Mouse (Mus musculus): Measurements from ENCODE around the gene Myrip. TPM values are rescaled to one million over a fixed set of nuclear protein-coding genes. Genes with fewer than 3 reads are reported as not detected.

Myrip gene
- total and polyA plus RNA-seq, 3 experiments: 1.5 to 6.2 (median 5.4) TPM

GRCm38 (mm10) chr9:120282461-120283047 lies 18.8 kb upstream of the Myrip start:
- no peak for DNase-seq
- H3K79me2 ChIP-seq (replicated peaks; ENCODE audit: control insufficient read depth, insufficient read depth, low read length): no peaks in the 10 kb centered on the region
- no peaks in the 10 kb centered on the region for H3K4me1 ChIP-seq (ENCODE audit: control insufficient read depth, insufficient read depth, low read length)
- no peaks in the 10 kb centered on the region for H3K27me3 ChIP-seq (ENCODE audit: control insufficient read depth, insufficient read depth, low read length)
- no peak overlapping the region for H3K27ac ChIP-seq
- intact Hi-C loops (cut with DNase I): no loop called here
- H3K4me3 ChIP-seq: no peak overlapping the region
- H3K9ac ChIP-seq (ENCODE audit: low read depth, low read length): no peak overlapping the region
- TF ChIP-seq CTCF (IDR thresholded peaks at IDR 0.05) (no peak), EP300 (IDR thresholded peaks at IDR 0.05; ENCODE audit: insufficient read depth, low read depth, low read length) (no peak), POLR2A (IDR thresholded peaks at IDR 0.05; ENCODE audit: insufficient read depth, low read depth, low read length) (no peak)
- no peaks in the 10 kb centered on the region for H3K36me3 ChIP-seq (ENCODE audit: control insufficient read depth, insufficient read depth, low read length)
- WGBS: 52% methylated on average over 9 of the region's 9 CpGs

- no peak for TF ChIP-seq CTCF (IDR thresholded peaks at IDR 0.05)
- TF ChIP-seq EP300 (IDR thresholded peaks at IDR 0.05; ENCODE audit: insufficient read depth, low read depth, low read length): no peak
- TF ChIP-seq POLR2A (IDR thresholded peaks at IDR 0.05; ENCODE audit: insufficient read depth, low read depth, low read length): no peak
- no peaks in the 10 kb centered on the region for H3K36me3 ChIP-seq (ENCODE audit: control insufficient read depth, insufficient read depth, low read length)
- H3K27ac ChIP-seq: no peak overlapping the region
- no peak for DNase-seq
- no peaks in the 10 kb centered on the region for H3K79me2 ChIP-seq (replicated peaks; ENCODE audit: control insufficient read depth, insufficient read depth, low read length)
- H3K9ac ChIP-seq (ENCODE audit: low read depth, low read length): no peak overlapping the region
- no peaks in the 10 kb centered on the region for H3K27me3 ChIP-seq (ENCODE audit: control insufficient read depth, insufficient read depth, low read length)
- no peaks in the 10 kb centered on the region for H3K4me1 ChIP-seq (ENCODE audit: control insufficient read depth, insufficient read depth, low read length)
- 88% methylated on average over 12 of the region's 12 CpGs for WGBS
- no peak overlapping the region for H3K4me3 ChIP-seq
- intact Hi-C loops (cut with DNase I): no loop called here
Measured at GRCm38 (mm10) chr9:120283556-120283955, 17.8 kb upstream of the Myrip start.

- H3K36me3 ChIP-seq (ENCODE audit: control insufficient read depth, insufficient read depth, low read length): no peaks in the 10 kb centered on the region
- H3K4me1 ChIP-seq (ENCODE audit: control insufficient read depth, insufficient read depth, low read length): no peaks in the 10 kb centered on the region
- H3K9ac ChIP-seq (ENCODE audit: low read depth, low read length): no peak overlapping the region
- no peak overlapping the region for H3K27ac ChIP-seq
- 31% methylated on average over 3 of the region's 3 CpGs for WGBS
- H3K4me3 ChIP-seq: no peak overlapping the region
- DNase-seq: no peak
- no peaks in the 10 kb centered on the region for H3K27me3 ChIP-seq (ENCODE audit: control insufficient read depth, insufficient read depth, low read length)
- no peaks in the 10 kb centered on the region for H3K79me2 ChIP-seq (replicated peaks; ENCODE audit: control insufficient read depth, insufficient read depth, low read length)
- intact Hi-C loops (cut with DNase I): no loop called here
- no peak for TF ChIP-seq EP300 (IDR thresholded peaks at IDR 0.05; ENCODE audit: insufficient read depth, low read depth, low read length)
- no peak for TF ChIP-seq POLR2A (IDR thresholded peaks at IDR 0.05; ENCODE audit: insufficient read depth, low read depth, low read length)
- no peak for TF ChIP-seq CTCF (IDR thresholded peaks at IDR 0.05)
Measured at GRCm38 (mm10) chr9:120288011-120288410, 13.3 kb upstream of the Myrip start.

GRCm38 (mm10) chr9:120290375-120290774 lies 10.9 kb upstream of the Myrip start:
- no peaks in the 10 kb centered on the region for H3K36me3 ChIP-seq (ENCODE audit: control insufficient read depth, insufficient read depth, low read length)
- H3K79me2 ChIP-seq (replicated peaks; ENCODE audit: control insufficient read depth, insufficient read depth, low read length): no peaks in the 10 kb centered on the region
- TF ChIP-seq EP300 (IDR thresholded peaks at IDR 0.05; ENCODE audit: insufficient read depth, low read depth, low read length) (no peak), POLR2A (IDR thresholded peaks at IDR 0.05; ENCODE audit: insufficient read depth, low read depth, low read length) (no peak), CTCF (IDR thresholded peaks at IDR 0.05) (no peak)
- no peak overlapping the region for H3K4me3 ChIP-seq
- H3K27ac ChIP-seq: no peak overlapping the region
- no peak overlapping the region for H3K9ac ChIP-seq (ENCODE audit: low read depth, low read length)
- H3K27me3 ChIP-seq (ENCODE audit: control insufficient read depth, insufficient read depth, low read length): no peaks in the 10 kb centered on the region
- no peaks in the 10 kb centered on the region for H3K4me1 ChIP-seq (ENCODE audit: control insufficient read depth, insufficient read depth, low read length)
- intact Hi-C loops (cut with DNase I): no loop called here
- 92% methylated on average over 2 of the region's 2 CpGs for WGBS
- DNase-seq: no peak

- TF ChIP-seq POLR2A (IDR thresholded peaks at IDR 0.05; ENCODE audit: insufficient read depth, low read depth, low read length) (no peak), CTCF (IDR thresholded peaks at IDR 0.05) (no peak), EP300 (IDR thresholded peaks at IDR 0.05; ENCODE audit: insufficient read depth, low read depth, low read length) (no peak)
- Histone ChIP-seq H3K27me3 (ENCODE audit: control insufficient read depth, insufficient read depth, low read length) (no peaks in the 10 kb centered on the region), H3K79me2 (replicated peaks; ENCODE audit: control insufficient read depth, insufficient read depth, low read length) (no peaks in the 10 kb centered on the region), H3K27ac (no peak overlapping the region), H3K36me3 (ENCODE audit: control insufficient read depth, insufficient read depth, low read length) (no peaks in the 10 kb centered on the region), H3K9ac (ENCODE audit: low read depth, low read length) (no peak overlapping the region), H3K4me1 (ENCODE audit: control insufficient read depth, insufficient read depth, low read length) (no peaks in the 10 kb centered on the region), H3K4me3 (no peak overlapping the region)
- intact Hi-C loops (cut with DNase I): no loop called here
- 58% methylated on average over 5 of the region's 5 CpGs for WGBS
- DNase-seq: no peak
Measured at GRCm38 (mm10) chr9:120292488-120292887, 8.8 kb upstream of the Myrip start.

GRCm38 (mm10) chr9:120295527-120295926 lies 5.8 kb upstream of the Myrip start:
- peak; percentile 6 to 31 for DNase-seq
- no peak for TF ChIP-seq EP300 (IDR thresholded peaks at IDR 0.05; ENCODE audit: insufficient read depth, low read depth, low read length)
- TF ChIP-seq CTCF (IDR thresholded peaks at IDR 0.05): peak; percentile 75
- TF ChIP-seq POLR2A (IDR thresholded peaks at IDR 0.05; ENCODE audit: insufficient read depth, low read depth, low read length): no peak
- Histone ChIP-seq H3K36me3 (ENCODE audit: control insufficient read depth, insufficient read depth, low read length) (no peaks in the 10 kb centered on the region), H3K4me3 (no peak overlapping the region), H3K79me2 (replicated peaks; ENCODE audit: control insufficient read depth, insufficient read depth, low read length) (no peaks in the 10 kb centered on the region), H3K27ac (no peak overlapping the region), H3K4me1 (ENCODE audit: control insufficient read depth, insufficient read depth, low read length) (no peaks in the 10 kb centered on the region), H3K9ac (ENCODE audit: low read depth, low read length) (no peak overlapping the region), H3K27me3 (ENCODE audit: control insufficient read depth, insufficient read depth, low read length) (no peaks in the 10 kb centered on the region)
- 77% methylated on average over 5 of the region's 5 CpGs for WGBS
- intact Hi-C loops (cut with DNase I): loop anchor here (1.0 kb wide), 1 partner anchor 83 kb away; no protein-coding TSS in a partner anchor

Data from heart, adult 2 months (tissue).